Mouse (Mus musculus): ENCODE results near the gene Dip2b.
"Not testable (repeated sequence)": the region's sequence is repeated elsewhere in the genome, so short reads cannot be mapped to it uniquely, and the experiment has no call there.

Dip2b gene

DNA sequence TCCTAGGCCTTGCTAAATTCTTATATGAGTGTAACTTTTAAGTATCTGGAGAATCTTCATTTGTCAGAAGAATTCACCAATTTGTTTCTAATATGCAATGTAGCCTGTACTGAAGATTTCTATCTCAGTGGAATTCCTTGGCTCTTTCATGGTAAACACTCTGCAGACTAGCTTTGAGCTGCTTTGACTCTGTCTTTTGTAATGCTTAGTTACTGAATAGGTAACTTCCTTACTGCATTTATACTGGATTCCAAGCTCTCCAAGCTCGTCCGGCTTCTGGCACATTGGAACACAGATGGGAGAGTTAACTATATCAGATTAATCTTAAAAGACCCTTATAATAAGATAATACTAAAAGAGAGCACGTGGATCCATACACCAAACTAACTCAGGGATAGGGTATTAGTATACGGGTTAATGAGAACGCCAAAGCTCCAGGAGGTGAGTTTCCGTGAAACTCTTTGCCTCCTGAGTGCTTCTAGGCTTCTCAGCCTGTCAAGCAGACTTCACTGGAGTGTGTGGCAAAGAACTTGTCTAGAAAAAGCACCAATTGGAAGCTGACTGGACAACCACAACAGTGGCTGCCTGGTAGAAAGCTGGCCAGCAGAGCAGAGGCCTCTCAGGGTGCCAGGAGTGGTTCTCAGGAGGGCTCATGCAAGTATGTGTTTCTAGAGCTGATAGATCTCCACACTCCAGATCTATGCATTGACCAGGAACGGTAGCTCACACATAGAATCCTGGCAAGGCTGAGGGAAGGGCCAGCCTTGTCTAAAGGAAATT is 220.4 kb downstream of the Dip2b start:
- no peak for DNase-seq (ENCODE audit: low read depth, low spot score)

DNA sequence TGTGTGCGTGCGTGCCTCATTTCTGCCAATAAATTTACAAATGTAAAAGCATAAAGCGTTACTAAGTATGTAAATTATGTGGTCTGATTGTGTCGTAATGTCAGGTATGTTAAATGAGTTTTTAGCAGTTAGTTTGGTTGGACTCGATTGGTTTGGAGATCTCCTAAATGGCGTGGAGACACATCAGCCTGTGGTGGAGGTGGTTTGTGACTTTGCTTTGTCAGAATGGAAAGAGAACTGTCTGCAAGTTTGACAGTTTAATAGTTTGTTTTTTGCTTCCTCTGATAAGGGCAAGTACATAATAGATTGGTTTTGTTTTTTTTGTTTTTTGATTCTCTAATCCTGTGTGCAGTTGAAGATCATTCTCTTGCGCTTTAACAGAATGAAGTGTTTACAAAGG is 221.9 kb downstream of the Dip2b start:
- not testable (repeated sequence) for DNase-seq (ENCODE audit: low read depth, low spot score)

DNA sequence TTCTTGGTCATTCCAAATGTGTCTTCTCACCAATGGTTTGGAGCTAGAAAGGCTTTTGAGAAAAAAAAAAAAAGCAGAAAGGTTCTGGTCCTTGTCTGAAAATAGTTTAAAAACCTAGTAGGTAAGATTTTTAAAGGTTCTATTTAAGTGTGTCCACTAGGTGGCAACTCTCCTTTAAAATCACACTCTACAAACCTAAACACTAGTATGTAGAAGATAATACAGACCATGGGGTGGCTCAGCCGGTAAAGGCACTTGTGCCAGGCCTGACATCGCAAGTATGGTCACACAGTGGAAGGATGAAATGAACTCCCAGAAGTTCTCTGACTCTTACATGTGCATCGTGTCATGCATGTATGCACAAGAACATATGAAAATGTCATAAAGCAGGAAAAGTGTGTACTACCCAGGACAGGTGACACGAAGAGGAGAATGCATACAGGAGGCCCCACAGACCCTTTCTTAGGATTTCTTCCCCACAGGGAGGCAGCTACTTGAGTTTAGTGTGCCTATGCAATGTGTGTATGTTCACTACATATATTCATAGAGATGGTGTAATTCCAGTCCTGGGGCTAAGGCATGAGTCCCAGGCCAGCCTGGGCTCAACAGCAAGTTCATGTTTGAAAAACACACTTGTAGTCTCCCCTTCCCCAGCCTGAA is 224.9 kb downstream of the Dip2b start:
- peak; percentile 2 for DNase-seq (ENCODE audit: low read depth, low spot score)

DNA sequence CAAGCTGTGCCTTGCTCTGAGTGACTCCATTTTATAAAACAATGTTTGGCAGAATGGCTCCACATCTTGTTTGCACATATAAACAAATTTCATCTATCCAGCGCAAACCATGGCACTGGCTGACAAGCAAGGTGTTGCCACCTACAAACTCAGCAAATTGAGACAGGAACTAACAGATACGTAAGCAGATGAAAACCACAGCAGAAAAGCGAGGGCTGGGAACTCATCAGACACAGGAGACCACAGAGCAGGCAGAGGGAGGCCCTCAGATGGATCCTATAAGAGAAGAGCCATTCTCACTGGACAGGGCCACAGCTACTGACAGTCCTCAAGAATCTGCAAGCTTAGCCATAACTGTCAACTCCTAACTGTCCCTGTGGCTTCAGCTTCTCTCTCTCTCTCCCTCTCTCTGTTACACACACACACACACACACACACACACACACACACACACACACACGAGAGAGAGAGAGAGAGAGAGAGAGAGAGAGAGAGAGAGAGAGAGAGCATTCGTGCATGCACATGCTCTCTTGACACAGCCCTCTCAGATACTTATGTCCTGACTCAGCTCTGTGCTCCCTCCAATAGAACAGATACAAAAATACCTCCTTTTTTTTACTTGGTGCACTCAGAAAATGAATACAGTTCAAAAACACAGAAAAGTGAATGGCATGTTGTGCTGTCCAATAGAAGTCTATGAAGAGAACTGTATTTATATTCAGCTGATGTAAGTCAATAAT is 227.3 kb downstream of the Dip2b start:
- no peak for DNase-seq (ENCODE audit: low read depth, low spot score)

DNA sequence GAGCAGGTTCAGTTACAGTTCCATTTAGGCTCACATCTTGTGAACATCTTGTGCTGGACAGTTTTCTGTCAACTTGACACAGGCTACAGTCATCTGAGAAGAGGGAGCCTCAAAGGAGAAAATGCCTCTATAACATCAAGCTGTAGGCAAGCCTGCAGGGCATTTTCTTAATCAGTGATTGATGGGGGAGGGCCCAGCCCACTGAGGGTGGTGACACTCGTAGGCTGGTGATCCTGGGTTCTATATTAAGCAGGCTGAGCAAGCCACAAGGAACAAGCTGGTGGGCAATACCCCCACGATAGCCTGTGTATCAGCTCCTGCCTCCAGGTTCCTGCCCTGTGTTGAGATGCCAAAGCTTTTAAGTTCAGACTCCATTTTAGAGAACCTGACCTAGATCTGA is 230.5 kb downstream of the Dip2b start:
- DNase-seq (ENCODE audit: low read depth, low spot score): no peak
